Mouse (Mus musculus) embryonic stem cell, embryonic (primary cell): ENCODE measurements around the gene Ppp1r15a.
"Not testable (repeated sequence)": the region's sequence is repeated elsewhere in the genome, so short reads cannot be mapped to it uniquely, and the experiment has no call there.

Experiments used
- CTCF ChIA-PET, 4 experiments: fragments of 300-600 bp in 2 of 4; fragments of 350-600 bp in 2 of 4; sonication (Branson Sonifier 250); formaldehyde crosslinking; loops; one replicate each; lab custom pipeline; 2022; ENCODE audit warnings: inconsistent platforms in 2 of 4; lab: Charles Lee
- POLR2A ChIA-PET, 4 experiments: fragments of 300-600 bp in 2 of 4; fragments of 350-600 bp in 2 of 4; sonication (Branson Sonifier 250); formaldehyde crosslinking; loops; one replicate each; lab custom pipeline; 2022; ENCODE audit warnings: antibody characterized with exemption in 4 of 4, inconsistent platforms in 1 of 4; lab: Charles Lee

Gene Ppp1r15a

DNA sequence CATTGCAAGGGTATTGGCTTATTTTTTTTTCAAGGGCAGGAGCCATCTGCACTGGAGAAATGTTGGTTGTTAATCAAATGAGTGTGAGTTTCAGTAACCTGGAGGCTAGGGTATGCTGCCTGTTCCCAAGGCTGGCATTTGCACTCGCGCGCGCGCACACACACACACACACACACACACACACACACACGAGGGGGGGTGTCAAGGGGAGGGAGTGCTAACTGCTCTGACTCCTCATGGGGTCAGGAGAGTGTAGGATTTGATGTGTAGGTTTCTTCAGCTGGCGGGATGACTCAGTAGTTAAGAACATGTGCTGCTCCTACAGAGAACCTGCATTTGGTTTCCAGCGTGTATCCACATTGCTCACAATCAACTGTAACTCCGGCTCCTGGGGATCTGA lies 35.2 kb downstream of the Ppp1r15a start:
- ChIA-PET POLR2A (interaction anchor here in 3 of 4 experiments (0.6 to 4.4 kb wide), 25 partner anchors 10 to 377 kb away, joined by 3 to 23 read pairs (median 4); partner anchors contain the start of genes Ftl1 (in 2 of the 3), Plekha4 (in 2 of the 3), Ppp1r15a (in 2 of the 3) and Nucb1 (in 1 of the 3)), CTCF (interaction anchor here in 2 of 4 experiments (0.6 to 2.3 kb wide), 4 partner anchors 14 to 176 kb away, joined by 3 to 13 read pairs (median 4); no protein-coding TSS in a partner anchor)

DNA sequence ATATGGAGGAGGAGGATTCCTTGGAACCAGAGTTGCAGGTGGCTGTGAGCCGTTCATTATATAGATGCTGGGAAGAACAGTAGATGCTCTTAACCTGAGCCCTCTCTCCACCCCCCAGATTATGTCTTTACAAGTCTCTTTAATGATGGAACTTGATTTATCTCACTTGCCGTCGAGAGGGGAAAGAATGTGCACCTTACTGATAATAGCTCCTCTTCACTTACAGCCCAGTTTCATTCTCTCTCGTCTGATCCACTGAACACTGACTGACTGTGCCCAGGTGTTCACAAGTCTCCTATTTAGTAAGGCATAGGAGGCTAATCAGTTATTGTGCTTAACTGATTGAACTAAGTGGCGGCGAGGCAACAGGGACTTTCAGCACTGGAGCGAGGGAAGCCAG lies 36.5 kb downstream of the Ppp1r15a start:
- POLR2A ChIA-PET, result interaction anchor here in 2 of 4 experiments (0.5 to 4.4 kb wide), 13 partner anchors 9 to 141 kb away, joined by 3 to 23 read pairs (median 6); partner anchors contain the start of genes Nucb1 (in 1 of the 2), Plekha4 (in 1 of the 2), Ppp1r15a (in 1 of the 2) and Tulp2 (in 1 of the 2)
- CTCF ChIA-PET, result interaction anchor here in 1 of 4 experiments (1.5 kb wide), 1 partner anchor 11 kb away, joined by 4 read pairs; no protein-coding TSS in a partner anchor

DNA sequence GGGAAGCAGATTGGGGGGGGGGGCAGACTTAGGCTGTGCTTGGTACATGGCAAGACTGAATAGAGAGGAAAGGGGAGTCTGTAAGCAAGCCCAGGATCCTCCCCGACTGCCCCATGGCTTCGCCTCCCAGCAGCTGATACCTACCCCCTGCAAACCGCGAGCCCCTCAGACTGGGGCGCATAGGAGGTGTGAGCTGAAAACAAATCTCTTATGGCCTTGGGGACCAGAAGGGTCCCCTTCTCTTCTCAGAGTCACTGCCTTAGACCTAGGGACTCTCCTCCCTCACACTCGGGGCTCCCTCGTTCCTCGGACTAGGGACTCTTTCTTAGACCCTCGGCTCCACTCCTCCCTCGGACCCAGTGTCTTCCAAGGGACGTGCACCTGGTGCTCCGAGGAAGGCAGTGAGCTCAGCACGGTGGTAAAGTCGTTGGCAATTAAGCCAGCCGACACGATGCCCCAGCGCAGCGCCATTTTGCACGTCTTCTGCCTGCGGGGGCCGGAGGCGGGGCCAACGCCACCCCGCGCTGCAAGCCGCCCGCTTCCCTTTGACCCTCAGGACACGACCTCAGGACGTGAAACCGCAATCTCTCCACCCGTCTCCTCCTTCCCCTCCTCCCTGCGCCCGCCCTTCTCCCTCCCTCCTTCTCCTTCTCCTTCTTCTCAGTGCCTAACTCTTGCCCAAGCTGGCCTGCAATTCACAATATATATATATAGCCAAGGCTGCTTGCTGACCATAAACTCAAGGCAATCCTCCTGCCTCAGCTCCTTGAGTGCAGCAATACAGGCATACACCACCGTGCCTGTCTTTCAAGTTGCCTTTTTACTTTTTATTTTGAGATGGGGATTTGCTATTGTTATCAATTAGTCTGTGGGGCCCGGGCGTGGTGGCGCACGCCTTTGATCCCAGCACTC lies 37.5 kb downstream of the Ppp1r15a start, which contains the start of gene Dhdh:
TSS of gene Dhdh (minus strand) at position 513 of the 912 bp plus-strand sequence.
- POLR2A ChIA-PET, result interaction anchor here in 3 of 4 experiments (0.5 to 4.4 kb wide), 60 partner anchors 8 to 1260 kb away, joined by 3 to 23 read pairs (median 4); partner anchors contain the start of genes Bax (in 2 of the 3), Ftl1 (in 2 of the 3), Nucb1 (in 2 of the 3) and Plekha4 (in 2 of the 3)
- CTCF ChIA-PET, result interaction anchor here in 3 of 4 experiments (0.6 to 2.4 kb wide), 10 partner anchors 10 to 284 kb away, joined by 3 to 9 read pairs (median 4); partner anchors contain the start of gene Ccdc155 (in 1 of the 3)

DNA sequence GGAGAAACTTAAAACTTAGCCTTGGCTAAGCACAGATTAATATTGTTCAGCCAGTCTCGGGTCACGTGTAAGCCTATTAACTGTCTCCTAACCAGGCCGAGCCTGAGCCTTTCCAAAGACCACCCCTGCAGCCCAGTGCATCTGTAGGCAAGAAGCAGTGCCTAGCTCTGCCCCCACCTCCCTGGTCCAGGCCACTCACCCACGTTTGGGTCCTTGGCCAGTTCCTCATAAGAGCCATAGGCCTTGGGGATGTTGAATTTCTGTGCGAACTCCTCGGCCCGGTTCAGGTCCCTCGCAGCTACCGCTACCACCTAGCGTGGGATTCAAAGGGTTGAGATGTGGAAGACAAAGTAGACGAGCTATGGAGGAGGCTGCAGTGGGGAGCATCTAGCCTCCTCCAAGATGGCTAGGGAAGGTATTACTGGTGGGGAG lies 38.2 kb downstream of the Ppp1r15a start:
- ChIA-PET CTCF (interaction anchor here in 3 of 4 experiments (0.5 to 2.4 kb wide), 10 partner anchors 9 to 283 kb away, joined by 3 to 9 read pairs (median 4); partner anchors contain the start of gene Ccdc155 (in 1 of the 3)), POLR2A (interaction anchor here (0.6 to 4.4 kb wide), 54 partner anchors 9 to 1261 kb away, joined by 3 to 23 read pairs (median 4); partner anchors contain the start of genes Bax (in 2 of the 4), Ftl1 (in 2 of the 4), Nucb1 (in 2 of the 4) and Plekha4 (in 2 of the 4))

DNA sequence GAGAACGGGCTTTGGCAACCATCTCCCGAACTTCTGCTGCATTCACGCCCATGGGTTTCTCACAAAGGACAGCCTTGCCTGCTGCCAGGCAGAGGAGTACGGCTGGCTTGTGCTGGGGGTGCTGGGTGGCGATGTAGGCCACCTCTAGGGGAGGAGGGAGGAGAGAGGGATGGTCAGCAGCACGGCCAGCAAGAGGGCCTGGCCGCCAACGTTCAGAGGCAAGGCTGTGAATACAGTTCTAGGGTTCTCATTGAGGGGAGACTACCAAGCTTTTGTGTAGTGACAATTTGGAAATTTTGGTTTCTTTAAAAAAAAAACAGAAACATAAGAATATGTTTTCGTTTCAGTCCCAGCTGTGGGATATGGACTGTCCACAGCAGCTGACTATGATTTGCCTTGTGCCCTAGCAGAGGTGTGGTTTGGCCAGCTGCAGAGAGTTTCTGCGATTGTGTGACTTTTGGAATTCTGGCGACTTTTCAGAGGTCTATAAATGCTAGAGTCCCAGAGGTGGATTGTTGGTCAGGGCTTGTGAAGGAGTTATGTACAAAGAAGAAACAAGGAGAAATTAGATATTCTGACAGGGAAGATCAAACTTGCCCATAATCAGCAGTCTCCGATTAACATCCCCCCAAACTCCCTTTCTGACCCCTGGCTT lies 39.2 kb downstream of the Ppp1r15a start, which contains the start of gene Gm45808:
TSS of gene Gm45808 (minus strand) at position 51 of the 655 bp plus-strand sequence.
- POLR2A ChIA-PET, result interaction anchor here in 3 of 4 experiments (0.6 to 3.5 kb wide), 21 partner anchors 8 to 148 kb away, joined by 3 to 17 read pairs (median 5); partner anchors contain the start of genes Bax (in 2 of the 3), Plekha4 (in 2 of the 3), Ppp1r15a (in 2 of the 3) and Ftl1 (in 1 of the 3)
- CTCF ChIA-PET, result interaction anchor here in 2 of 4 experiments (2.1 to 2.4 kb wide), 2 partner anchors 10 kb away, joined by 7 to 9 read pairs; no protein-coding TSS in a partner anchor

DNA sequence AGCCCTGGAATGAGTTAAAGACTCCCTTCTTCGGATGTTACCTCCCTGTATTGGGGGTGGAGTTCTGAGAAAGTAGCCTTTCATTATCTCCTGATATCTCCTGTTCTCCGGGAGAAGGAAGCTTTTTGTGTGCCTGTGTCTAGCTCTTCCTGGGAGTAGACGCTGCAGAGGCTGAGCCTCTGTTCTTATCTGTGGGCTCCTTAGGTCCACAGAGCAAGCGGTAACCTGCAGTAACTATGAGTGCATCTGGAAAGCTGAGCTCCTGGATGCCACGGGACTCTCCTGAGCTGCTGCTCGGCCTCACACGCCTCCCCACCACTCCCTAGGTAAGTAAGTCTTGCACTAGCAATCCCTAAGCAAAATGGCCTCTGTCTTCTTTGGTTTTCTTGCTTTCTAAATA lies 39.9 kb downstream of the Ppp1r15a start:
- CTCF ChIA-PET, result no interaction called here
- POLR2A ChIA-PET, result interaction anchor here in 3 of 4 experiments (0.6 to 3.5 kb wide), 10 partner anchors 8 to 40 kb away, joined by 3 to 11 read pairs (median 3); partner anchors contain the start of genes Ftl1 (in 2 of the 3), Bax (in 1 of the 3), Plekha4 (in 1 of the 3) and Ppp1r15a (in 1 of the 3)

DNA sequence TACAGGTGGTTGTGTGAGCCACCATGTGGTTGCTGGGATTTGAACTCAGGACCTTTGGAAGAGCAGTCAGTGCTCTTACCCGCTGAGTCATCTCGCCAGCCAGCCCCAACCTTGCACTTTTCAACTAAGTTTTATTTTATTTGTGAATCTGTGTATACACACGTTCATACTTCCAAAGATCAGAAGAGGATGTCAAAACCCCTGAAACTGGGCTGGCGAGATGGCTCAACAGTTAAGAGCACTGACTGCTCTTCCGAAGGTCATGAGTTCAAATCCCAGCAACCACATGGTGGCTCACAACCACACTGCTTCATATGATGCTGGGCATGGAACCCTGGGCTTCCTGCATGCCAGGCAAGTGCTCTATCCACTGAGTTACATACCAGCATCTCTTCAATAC lies 41.1 kb downstream of the Ppp1r15a start:
- POLR2A ChIA-PET, result interaction anchor here in 2 of 4 experiments (0.6 to 0.7 kb wide), 4 partner anchors 16 to 40 kb away, joined by 3 to 4 read pairs (median 4); no protein-coding TSS in a partner anchor
- CTCF ChIA-PET, result not testable (repeated sequence)

DNA sequence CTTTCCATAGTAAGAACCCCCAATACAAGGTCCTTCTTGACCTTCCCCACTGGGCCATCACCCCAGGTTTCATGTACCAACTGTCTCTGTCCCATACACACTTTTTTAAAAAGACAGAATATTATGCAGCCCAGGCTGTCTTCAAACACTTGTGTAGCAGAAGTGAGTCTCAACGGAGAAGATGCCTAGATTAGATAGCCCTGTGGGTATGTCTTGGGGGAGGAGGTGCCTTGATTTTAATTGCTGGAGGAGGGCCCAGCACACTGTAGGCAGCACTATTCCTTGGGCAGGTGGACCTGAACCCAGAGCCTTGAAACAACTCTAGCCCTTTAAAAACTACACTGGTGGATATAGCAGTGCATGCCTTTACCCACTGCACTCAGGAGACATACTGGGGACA lies 43.9 kb downstream of the Ppp1r15a start:
- POLR2A ChIA-PET, result interaction anchor here in 3 of 4 experiments (0.6 to 2.3 kb wide), 21 partner anchors 8 to 632 kb away, joined by 3 to 20 read pairs (median 6); partner anchors contain the start of genes Ftl1 (in 2 of the 3), Nucb1 (in 2 of the 3), Bax (in 1 of the 3) and Plekha4 (in 1 of the 3)

DNA sequence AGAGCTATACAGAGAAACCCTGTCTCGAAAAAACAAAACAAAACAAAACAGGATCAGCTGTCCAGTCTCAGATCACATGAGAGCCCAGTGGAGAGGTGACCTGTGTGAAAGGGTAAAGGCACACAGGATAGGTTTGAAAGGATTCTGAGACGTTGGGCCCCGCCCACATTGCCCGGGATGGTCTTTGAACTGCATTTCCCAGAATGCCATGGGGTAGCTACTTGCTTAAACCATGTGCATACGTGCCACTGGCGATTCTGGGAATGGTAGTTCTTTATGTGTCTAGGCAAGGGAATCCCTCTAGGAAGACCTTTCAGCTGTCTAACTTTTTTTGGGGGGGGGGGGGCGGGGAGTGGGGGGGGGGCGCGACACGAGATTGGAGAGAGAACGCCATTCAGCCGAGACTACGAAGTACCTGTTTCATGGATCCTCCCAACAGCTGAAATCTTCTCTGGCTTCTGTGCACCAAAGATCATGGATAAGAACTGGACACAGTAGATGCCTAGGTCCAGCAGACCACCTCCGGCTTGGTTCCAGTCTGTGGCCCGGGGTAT lies 44.6 kb downstream of the Ppp1r15a start, which contains the start of gene Tulp2:
TSS of gene Tulp2 (plus strand) at position 504 of the 554 bp plus-strand sequence.
- ChIA-PET CTCF (interaction anchor here in 3 of 4 experiments (0.6 to 1.5 kb wide), 15 partner anchors 10 to 201 kb away, joined by 3 to 18 read pairs (median 4); partner anchors contain the start of genes Ntn5 (in 1 of the 3), Plekha4 (in 1 of the 3) and Ppp1r15a (in 1 of the 3)), POLR2A (interaction anchor here in 3 of 4 experiments (0.6 to 2.3 kb wide), 56 partner anchors 9 to 631 kb away, joined by 3 to 20 read pairs (median 4); partner anchors contain the start of genes Ftl1 (in 3 of the 3), Gys1 (in 2 of the 3), Plekha4 (in 2 of the 3) and Ppp1r15a (in 2 of the 3))

More for the DNA sequence above, 43.9 kb downstream of the Ppp1r15a start:
- CTCF ChIA-PET, result interaction anchor here in 1 of 4 experiments (0.6 kb wide), 1 partner anchor 125 kb away, joined by 5 read pairs; no protein-coding TSS in a partner anchor

DNA sequence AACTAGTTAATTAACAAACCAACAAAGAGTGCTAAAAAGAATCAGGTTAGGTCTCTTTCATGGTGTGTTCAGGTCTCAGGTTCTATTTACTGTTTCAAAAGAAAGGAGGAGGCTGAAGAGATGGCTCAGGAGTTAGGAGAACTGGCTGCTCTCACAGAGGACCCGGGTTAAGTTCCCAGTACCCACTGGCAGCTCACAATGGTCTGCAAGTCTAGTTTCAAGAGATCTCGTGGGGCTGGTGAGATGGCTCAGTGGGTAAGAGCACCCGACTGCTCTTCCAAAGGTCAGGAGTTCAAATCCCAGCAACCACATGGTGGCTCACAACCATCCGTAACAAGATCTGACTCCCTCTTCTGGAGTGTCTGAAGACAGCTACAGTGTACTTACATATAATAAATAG lies 45.8 kb downstream of the Ppp1r15a start:
- CTCF ChIA-PET, result interaction anchor here in 1 of 4 experiments (0.6 to 1.5 kb wide), 2 partner anchors 9 to 36 kb away, joined by 3 to 18 read pairs; no protein-coding TSS in a partner anchor
- POLR2A ChIA-PET, result interaction anchor here in 3 of 4 experiments (0.5 to 2.3 kb wide), 22 partner anchors 9 to 109 kb away, joined by 3 to 20 read pairs (median 4); partner anchors contain the start of genes Ftl1 (in 2 of the 3), Gys1 (in 2 of the 3), Plekha4 (in 2 of the 3) and Ppp1r15a (in 2 of the 3)

DNA sequence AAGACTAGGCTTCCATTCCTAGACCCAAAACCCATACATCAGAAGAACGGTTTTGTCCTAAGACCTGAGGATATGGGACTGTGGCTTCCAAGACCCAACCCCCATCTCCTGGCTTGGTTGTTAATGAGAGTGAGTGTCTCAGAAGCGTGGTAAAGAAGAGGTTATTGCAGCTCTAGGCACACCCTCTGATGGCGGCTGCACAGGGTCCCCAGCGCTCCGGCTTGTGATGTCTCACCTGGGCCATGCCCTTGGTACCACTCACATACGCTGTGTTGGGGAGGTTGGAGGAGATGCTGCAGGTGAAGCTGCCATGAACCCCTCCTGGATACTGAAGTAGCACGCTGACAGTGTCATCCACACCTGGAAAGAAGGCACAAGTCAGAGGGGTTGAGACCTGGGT lies 47.3 kb downstream of the Ppp1r15a start:
- ChIA-PET CTCF (interaction anchor here (0.6 to 3.8 kb wide), 16 partner anchors 9 to 204 kb away, joined by 3 to 35 read pairs (median 4); partner anchors contain the start of genes Dhdh (in 2 of the 4), Bax (in 1 of the 4), Plekha4 (in 1 of the 4) and Ppp1r15a (in 1 of the 4)), POLR2A (interaction anchor here in 2 of 4 experiments (0.7 to 5.8 kb wide), 15 partner anchors 11 to 104 kb away, joined by 3 to 97 read pairs (median 4); partner anchors contain the start of genes Bax (in 2 of the 2), Ftl1 (in 2 of the 2), Plekha4 (in 2 of the 2) and Ppp1r15a (in 2 of the 2))

DNA sequence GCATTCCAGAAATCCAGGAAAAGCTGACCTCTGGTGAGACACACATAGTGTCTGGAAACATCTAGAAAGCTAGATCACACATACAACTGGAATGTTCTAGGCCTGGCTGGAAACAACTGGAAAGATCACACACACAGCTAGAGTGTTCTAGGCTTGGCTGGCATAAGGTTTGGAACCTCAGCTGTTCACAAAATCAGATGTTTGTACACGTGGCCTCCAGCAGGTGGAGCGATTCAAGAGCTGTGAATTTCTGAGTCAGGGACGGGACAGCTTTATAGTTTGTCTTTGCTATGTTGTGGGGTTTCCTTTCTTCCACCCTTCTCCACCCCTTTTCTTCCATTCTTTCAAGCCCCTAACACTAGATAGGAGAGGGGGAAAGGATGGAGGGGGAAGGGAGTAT lies 49.1 kb downstream of the Ppp1r15a start:
- POLR2A ChIA-PET, result interaction anchor here (0.6 to 7.7 kb wide), 62 partner anchors 9 to 420 kb away, joined by 3 to 97 read pairs (median 4); partner anchors contain the start of genes Bax (in 3 of the 4), Ftl1 (in 3 of the 4), Plekha4 (in 3 of the 4) and Ppp1r15a (in 3 of the 4)
- CTCF ChIA-PET, result interaction anchor here (0.5 to 3.8 kb wide), 66 partner anchors 10 to 917 kb away, joined by 3 to 35 read pairs (median 4); partner anchors contain the start of genes Dhdh (in 2 of the 4), Plekha4 (in 2 of the 4), Ppp1r15a (in 2 of the 4) and Bax (in 1 of the 4)

DNA sequence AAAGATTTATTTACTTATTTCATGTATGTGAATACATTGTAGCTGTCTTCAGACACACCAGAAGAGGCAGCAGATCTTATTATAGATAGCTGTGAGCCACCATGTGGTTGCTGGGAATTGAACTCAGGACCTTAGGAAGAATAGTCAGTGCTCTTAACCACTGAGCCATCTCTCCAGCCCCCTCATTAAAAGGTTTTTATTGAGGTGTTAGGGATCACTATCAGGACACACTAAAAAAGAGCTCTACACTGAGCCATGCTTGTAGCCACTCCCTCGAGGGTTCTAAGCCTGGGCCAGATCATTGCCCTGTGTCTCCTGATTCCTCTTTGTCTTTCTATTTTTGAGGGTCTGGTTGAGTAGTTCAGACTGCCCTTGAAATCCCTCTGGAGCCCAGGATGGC lies 49.6 kb downstream of the Ppp1r15a start:
- POLR2A ChIA-PET, result interaction anchor here (0.6 to 7.7 kb wide), 61 partner anchors 10 to 408 kb away, joined by 3 to 97 read pairs (median 5); partner anchors contain the start of genes Bax (in 3 of the 4), Ftl1 (in 3 of the 4), Plekha4 (in 3 of the 4) and Ppp1r15a (in 3 of the 4)
- CTCF ChIA-PET, result interaction anchor here (0.5 to 3.8 kb wide), 63 partner anchors 10 to 916 kb away, joined by 3 to 35 read pairs (median 4); partner anchors contain the start of genes Dhdh (in 2 of the 4), Plekha4 (in 2 of the 4), Ppp1r15a (in 2 of the 4) and Bax (in 1 of the 4)

DNA sequence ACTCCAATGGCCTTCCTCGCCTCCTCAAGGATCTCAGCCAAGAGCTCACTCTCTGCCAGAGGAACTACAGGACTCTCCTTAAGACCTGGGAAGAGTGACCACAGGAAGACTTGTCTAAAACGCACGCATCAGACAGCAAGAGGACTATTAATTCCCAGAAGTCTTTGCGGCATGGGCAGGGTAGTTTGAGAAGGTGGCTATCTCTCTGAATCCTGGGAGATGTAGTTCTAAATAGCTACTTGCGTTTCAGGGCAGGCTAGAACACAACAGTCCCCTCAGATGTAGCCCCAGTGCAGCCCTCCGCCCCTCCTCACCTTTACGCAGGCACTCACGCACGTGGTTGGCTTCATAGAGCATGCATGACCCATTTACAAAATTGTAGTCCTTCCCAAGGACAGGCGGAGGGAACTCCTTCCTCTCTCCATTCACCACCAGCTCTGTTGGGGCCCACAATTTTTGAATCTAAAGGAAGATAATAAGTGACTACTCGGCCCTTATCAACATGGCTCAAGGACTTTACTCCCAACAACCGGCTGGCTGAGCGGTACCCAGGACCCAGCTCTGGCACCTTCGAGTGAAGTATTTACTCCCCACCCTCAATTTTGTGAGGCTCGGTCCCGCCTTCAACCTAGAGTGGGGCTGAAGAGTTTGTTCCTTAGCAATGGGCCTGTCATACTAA lies 50.6 kb downstream of the Ppp1r15a start:
- ChIA-PET POLR2A (interaction anchor here (0.6 to 7.7 kb wide), 73 partner anchors 8 to 271 kb away, joined by 3 to 97 read pairs (median 4); partner anchors contain the start of genes Plekha4 (in 3 of the 4), Ppp1r15a (in 3 of the 4), Bax (in 2 of the 4) and Ftl1 (in 2 of the 4)), CTCF (interaction anchor here (0.5 to 3.2 kb wide), 32 partner anchors 10 to 915 kb away, joined by 3 to 21 read pairs (median 4); partner anchors contain the start of genes Bax (in 1 of the 4), Dhdh (in 1 of the 4), Gys1 (in 1 of the 4) and Ntn5 (in 1 of the 4))
